Mouse (Mus musculus) limb, embryonic 14.5 days (tissue): ENCODE results near the gene Ddb2. TPM values are rescaled to one million over a fixed set of nuclear protein-coding genes. Genes with fewer than 3 reads are reported as not detected.

Experiments used
- ATAC-seq: fragments of 200-750 bp; cut with Nextera tagmentation; 2 replicates; pipeline ENCODE4 v1.8.0; 2017; ENCODE audit warnings: low read depth, moderate number of reproducible peaks, moderate TSS enrichment; ENCODE audit not compliant: low FRiP score
- DNase-seq: peaks from one replicate; pipeline ENCODE4 v3.0.0-alpha.2; 2015; ENCODE audit warnings: low spot score
- H3K27ac ChIP-seq: fragments of 300-500 bp; sonication (generic); replicated peaks from 2 replicates; pipeline ENCODE4 v1.5.1; 2014; ENCODE audit warnings: low read depth, mild to moderate bottlenecking, low read length, moderate library complexity, mixed read lengths
- H3K27me3 ChIP-seq: fragments of 300-500 bp; sonication (generic); 2 replicates; pipeline ENCODE4 v1.6.1; 2014; ENCODE audit warnings: low read length, mixed read lengths; ENCODE audit not compliant: control insufficient read depth, insufficient read depth
- H3K36me3 ChIP-seq: fragments of 300-500 bp; sonication (generic); 2 replicates; pipeline ENCODE4 v1.6.1; 2014; ENCODE audit warnings: mild to moderate bottlenecking, low read length, moderate library complexity, mixed read lengths; ENCODE audit not compliant: control insufficient read depth, insufficient read depth
- H3K4me1 ChIP-seq: fragments of 300-500 bp; sonication (generic); 2 replicates; pipeline ENCODE4 v1.6.1; 2014; ENCODE audit warnings: antibody characterized with exemption, low read length, mixed read lengths; ENCODE audit not compliant: control insufficient read depth, insufficient read depth
- H3K4me2 ChIP-seq: fragments of 300-500 bp; sonication (generic); replicated peaks from 2 replicates; pipeline ENCODE4 v1.6.1; 2014; ENCODE audit warnings: low read depth, mild to moderate bottlenecking, low read length, moderate library complexity; ENCODE audit not compliant: severe bottlenecking
- H3K4me3 ChIP-seq: fragments of 300-500 bp; sonication (generic); replicated peaks from 2 replicates; pipeline ENCODE4 v1.5.1; 2014; ENCODE audit warnings: low read length
- H3K9ac ChIP-seq: fragments of 300-500 bp; sonication (generic); 2 replicates; pipeline ENCODE4 v1.6.1; 2014; ENCODE audit warnings: mild to moderate bottlenecking, low read depth, low read length, moderate library complexity; ENCODE audit not compliant: severe bottlenecking
- H3K9me3 ChIP-seq: fragments of 300-500 bp; sonication (generic); 2 replicates; pipeline ENCODE4 v1.6.1; 2016; ENCODE audit warnings: low read length; ENCODE audit not compliant: control insufficient read depth
- POLR2A ChIP-seq: fragments of 200-500 bp; IDR thresholded peaks from 2 replicates; pipeline ENCODE4 v1.8.0; 2012; ENCODE audit warnings: inconsistent platforms, mild to moderate bottlenecking, moderate library complexity, borderline replicate concordance; ENCODE audit not compliant: insufficient read depth, insufficient read length; ENCODE audit errors: extremely low read depth
- WGBS: fragments of 180-500 bp; shearing (Covaris S2); extraction: QIAGEN DNeasy Blood & Tissue Kit; methylation state at CpG from one replicate; pipeline ENCODE4 v1.1.7; 2014; 5-methylcytosine and 5-hydroxymethylcytosine counted together
- polyA plus RNA-seq, 2 experiments: library from polyadenylated mRNA; depleted of rRNA in 1 of 2; stranded (reverse) in 1 of 2; unstranded in 1 of 2; fragments of >200 nt; fragmentation: Nextera tagmentation in 1 of 2; extraction: Ambion mirVana in 1 of 2; gene quantifications; 2 replicates each; pipeline versions ENCODE4 v1.2.1 to v1.2.3; 2012 to 2014

Ddb2 gene
- polyA plus RNA-seq, 2 experiments, result 14.8 to 52.8 TPM

GRCm38 (mm10) chr2:91254725-91255380, 18.1 kb upstream of the Ddb2 start:
- ATAC-seq (no peak), DNase-seq (no peak)
- no peaks in the 10 kb centered on the region for H3K36me3 ChIP-seq
- TF ChIP-seq POLR2A, result no peak
- H3K9ac ChIP-seq, result no peak overlapping the region
- no peak overlapping the region for H3K4me3 ChIP-seq
- H3K4me2 ChIP-seq, result peak overlapping the region; percentile 95; the same call in 1 of the 2 replicates
- peaks cover 21% of the 10 kb centered on the region for H3K4me1 ChIP-seq
- WGBS, result 11% methylated on average over 8 of the region's 8 CpGs
- H3K27ac ChIP-seq, result no peak overlapping the region
- peaks cover 19% of the 10 kb centered on the region; the same call in 1 of the 2 replicates for H3K27me3 ChIP-seq
- H3K9me3 ChIP-seq, result no peaks in the 10 kb centered on the region

- H3K27me3 ChIP-seq, result peaks cover 19% of the 10 kb centered on the region; the same call in 1 of the 2 replicates
- no peak overlapping the region for H3K9ac ChIP-seq
- no peak overlapping the region for H3K4me2 ChIP-seq
- ATAC-seq, result no peak
- H3K4me3 ChIP-seq, result no peak overlapping the region
- no peaks in the 10 kb centered on the region for H3K36me3 ChIP-seq
- H3K27ac ChIP-seq, result no peak overlapping the region
- no peak for TF ChIP-seq POLR2A
- no peak for DNase-seq
- 43% methylated on average over 4 of the region's 4 CpGs for WGBS
- H3K4me1 ChIP-seq, result peaks cover 8% of the 10 kb centered on the region
- no peaks in the 10 kb centered on the region for H3K9me3 ChIP-seq
Measured at GRCm38 (mm10) chr2:91252512-91252911, 15.7 kb upstream of the Ddb2 start.

GRCm38 (mm10) chr2:91252001-91252400, 15.2 kb upstream of the Ddb2 start:
- 72% methylated on average over 4 of the region's 4 CpGs for WGBS
- Histone ChIP-seq H3K4me1 (peaks cover 8% of the 10 kb centered on the region), H3K27ac (no peak overlapping the region), H3K9me3 (no peaks in the 10 kb centered on the region), H3K36me3 (no peaks in the 10 kb centered on the region), H3K4me2 (no peak overlapping the region), H3K27me3 (peaks cover 19% of the 10 kb centered on the region; the same call in 1 of the 2 replicates), H3K9ac (no peak overlapping the region), H3K4me3 (no peak overlapping the region)
- ATAC-seq (no peak), DNase-seq (no peak)
- no peak for TF ChIP-seq POLR2A

GRCm38 (mm10) chr2:91248366-91248765, 11.6 kb upstream of the Ddb2 start:
- Histone ChIP-seq H3K4me2 (no peak overlapping the region), H3K4me3 (no peak overlapping the region), H3K27ac (no peak overlapping the region), H3K9me3 (no peaks in the 10 kb centered on the region), H3K9ac (no peak overlapping the region), H3K27me3 (no peaks in the 10 kb centered on the region), H3K36me3 (no peaks in the 10 kb centered on the region), H3K4me1 (no peaks in the 10 kb centered on the region)
- no peak for TF ChIP-seq POLR2A
- ATAC-seq (no peak), DNase-seq (no peak)
- WGBS, result 79% methylated on average over 4 of the region's 4 CpGs

GRCm38 (mm10) chr2:91244557-91245228, 7.9 kb upstream of the Ddb2 start:
- no peaks in the 10 kb centered on the region for H3K9me3 ChIP-seq
- no peak for ATAC-seq

More at GRCm38 (mm10) chr2:91244557-91245228, 7.9 kb upstream of the Ddb2 start:
- Histone ChIP-seq H3K4me3 (no peak overlapping the region), H3K9ac (no peak overlapping the region), H3K36me3 (no peaks in the 10 kb centered on the region), H3K27ac (no peak overlapping the region), H3K4me2 (no peak overlapping the region), H3K4me1 (no peaks in the 10 kb centered on the region), H3K27me3 (no peaks in the 10 kb centered on the region)
- no peak for DNase-seq
- no peak for TF ChIP-seq POLR2A
- 79% methylated on average over 5 of the region's 5 CpGs for WGBS
